Mouse (Mus musculus) urinary bladder, postnatal 14 days (tissue): ENCODE measurements around the gene Dmpk.
A peak's percentile ranks its signal among the peaks of the same experiment; 100 is the strongest.

ENCODE experiments used
- DNase-seq: peaks from one replicate; pipeline ENCODE4 v3.0.0; 2021; ENCODE audit warnings: low spot score

The Dmpk gene

GRCm38 (mm10) chr7:19075723-19076585, 7.7 kb upstream of the Dmpk start, which contains the start of gene Dmwd:
Gene Dmwd, plus strand, starts transcription at chr7:19076227.
- peak; percentile 92 for DNase-seq

- DNase-seq: no peak
Observed at GRCm38 (mm10) chr7:19076586-19076991, 7.1 kb upstream of the Dmpk start.

GRCm38 (mm10) chr7:19077761-19078160, 5.9 kb upstream of the Dmpk start:
- no peak for DNase-seq

- DNase-seq: no peak
Observed at GRCm38 (mm10) chr7:19078732-19079131, 4.9 kb upstream of the Dmpk start.

- no peak for DNase-seq
Observed at GRCm38 (mm10) chr7:19080451-19080950, 3.1 kb upstream of the Dmpk start.

GRCm38 (mm10) chr7:19082171-19082570, 1.5 kb upstream of the Dmpk start:
- DNase-seq: no peak

GRCm38 (mm10) chr7:19083096-19083495, 553 bp upstream of the Dmpk start:
- peak; percentile 57 for DNase-seq

- DNase-seq: no peak
Observed at GRCm38 (mm10) chr7:19084277-19084771, 675 bp downstream of the Dmpk start.

- no peak for DNase-seq
Observed at GRCm38 (mm10) chr7:19084921-19085473, 1.3 kb downstream of the Dmpk start.

- no peak for DNase-seq
Observed at GRCm38 (mm10) chr7:19085495-19085894, 1.8 kb downstream of the Dmpk start.

- peak; percentile 69 for DNase-seq
Observed at GRCm38 (mm10) chr7:19086042-19086441, 2.4 kb downstream of the Dmpk start.

GRCm38 (mm10) chr7:19086760-19087159, 3.1 kb downstream of the Dmpk start:
- DNase-seq: no peak

GRCm38 (mm10) chr7:19088813-19089212, 5.2 kb downstream of the Dmpk start:
- peak; percentile 57 for DNase-seq

- DNase-seq: no peak
Observed at GRCm38 (mm10) chr7:19091913-19092312, 8.3 kb downstream of the Dmpk start.

GRCm38 (mm10) chr7:19092381-19093173, 8.9 kb downstream of the Dmpk start:
- peak; percentile 58 for DNase-seq

GRCm38 (mm10) chr7:19093174-19093521, 9.5 kb downstream of the Dmpk start:
- DNase-seq: peak; percentile 89

GRCm38 (mm10) chr7:19093537-19094385, 10.1 kb downstream of the Dmpk start:
- peak; percentile 96 for DNase-seq

- DNase-seq: peak; percentile 58
Observed at GRCm38 (mm10) chr7:19094471-19094825, 10.8 kb downstream of the Dmpk start, which contains the start of gene Six5. Gene Six5, plus strand, starts transcription at chr7:19094594.

GRCm38 (mm10) chr7:19094826-19095750, 11.4 kb downstream of the Dmpk start:
- peak; percentile 55 for DNase-seq

- DNase-seq: peak; percentile 77
Observed at GRCm38 (mm10) chr7:19095751-19096110, 12.1 kb downstream of the Dmpk start.
